Mouse (Mus musculus) heart, adult 2 months (tissue): ENCODE measurements around the gene 0610009B22Rik. TPM values are rescaled to one million over a fixed set of nuclear protein-coding genes. Genes with fewer than 3 reads are reported as not detected.
A peak's percentile ranks its signal among the peaks of the same experiment; 100 is the strongest.
"Not testable (repeated sequence)": the region's sequence is repeated elsewhere in the genome, so short reads cannot be mapped to it uniquely, and the experiment has no call there.

ENCODE experiments used
- DNase-seq, 2 experiments: peaks; one replicate each; pipeline ENCODE4 v3.0.0; 2021
- H3K27ac ChIP-seq: fragments of 200-600 bp; 2 replicates; pipeline ENCODE4 v1.8.1; 2022
- H3K27me3 ChIP-seq: fragments of 200-500 bp; 2 replicates; pipeline ENCODE4 v1.6.1; 2012; ENCODE audit warnings: mild to moderate bottlenecking, low read length, inconsistent platforms, mixed read lengths; ENCODE audit not compliant: control insufficient read depth, insufficient read depth
- H3K36me3 ChIP-seq: fragments of 200-500 bp; 2 replicates; pipeline ENCODE4 v1.6.1; 2012; ENCODE audit warnings: low read length, inconsistent platforms; ENCODE audit not compliant: control insufficient read depth, insufficient read depth
- H3K4me1 ChIP-seq: fragments of 200-500 bp; 2 replicates; pipeline ENCODE4 v1.6.1; 2011; ENCODE audit warnings: low read length; ENCODE audit not compliant: control insufficient read depth, insufficient read depth
- H3K4me3 ChIP-seq: fragments of 200-600 bp; 2 replicates; pipeline ENCODE4 v1.8.1; 2022
- H3K79me2 ChIP-seq: fragments of 200-500 bp; replicated peaks from 2 replicates; pipeline ENCODE4 v1.6.1; 2012; ENCODE audit warnings: mild to moderate bottlenecking, inconsistent platforms, low read length, moderate library complexity, mixed read lengths; ENCODE audit not compliant: control insufficient read depth, insufficient read depth
- H3K9ac ChIP-seq: fragments of 200-500 bp; 2 replicates; pipeline ENCODE4 v1.6.1; 2012; ENCODE audit warnings: low read depth, mild to moderate bottlenecking, control low read depth, inconsistent platforms, low read length, mixed read lengths
- CTCF ChIP-seq: fragments of 200-600 bp; IDR thresholded peaks from 2 replicates; pipeline ENCODE4 v1.8.1; 2022; ENCODE audit warnings: antibody characterized with exemption, mild to moderate bottlenecking, moderate library complexity
- EP300 ChIP-seq: fragments of 200-500 bp; IDR thresholded peaks from 2 replicates; pipeline ENCODE4 v1.6.1; 2011; ENCODE audit warnings: low read depth, low read length, control low read depth; ENCODE audit not compliant: insufficient read depth
- POLR2A ChIP-seq: fragments of 200-500 bp; IDR thresholded peaks from 2 replicates; pipeline ENCODE4 v1.6.1; 2011; ENCODE audit warnings: mild to moderate bottlenecking, low read depth, low read length, control low read depth; ENCODE audit not compliant: insufficient read depth
- WGBS: fragments of 180-500 bp; shearing (Covaris S2); methylation state at CpG from one replicate; pipeline ENCODE4 v1.1.7; 2018; 5-methylcytosine and 5-hydroxymethylcytosine counted together
- intact Hi-C: fragments of 180-260 bp; cut with DNase I; formaldehyde crosslinking; loops from one replicate; pipeline ENCODE4 v1.15.1; 2025
- long read RNA-seq: library from polyadenylated mRNA; stranded (forward); transcript quantifications from one replicate; pipeline ENCODE4 v2.0.0, GENCODE M21; 2021
- polyA plus RNA-seq: library from polyadenylated mRNA; depleted of rRNA; stranded (reverse); fragments of >200 nt; gene quantifications from 2 replicates; pipeline ENCODE4 v1.2.3, GENCODE M21; 2012; rRNA removed
- total RNA-seq, 2 experiments: library from RNA; stranded (reverse); gene quantifications; 2 replicates each; pipeline ENCODE4 v1.2.3; 2021

Gene 0610009B22Rik
- total RNA-seq (10 to 100 TPM; 41.7 to 42.3 TPM), polyA plus RNA-seq (25.1 and 40.7 TPM in 2 replicates)
- long read RNA-seq, transcript 0610009B22Rik-201 (2 exons, 813 nt) = major isoform, 59 of 61 reads
- long read RNA-seq, partial matches to known transcripts = 0 of 61 reads
- long read RNA-seq, other reads (novel, unspliced or antisense) = 2 of 61 reads

DNA sequence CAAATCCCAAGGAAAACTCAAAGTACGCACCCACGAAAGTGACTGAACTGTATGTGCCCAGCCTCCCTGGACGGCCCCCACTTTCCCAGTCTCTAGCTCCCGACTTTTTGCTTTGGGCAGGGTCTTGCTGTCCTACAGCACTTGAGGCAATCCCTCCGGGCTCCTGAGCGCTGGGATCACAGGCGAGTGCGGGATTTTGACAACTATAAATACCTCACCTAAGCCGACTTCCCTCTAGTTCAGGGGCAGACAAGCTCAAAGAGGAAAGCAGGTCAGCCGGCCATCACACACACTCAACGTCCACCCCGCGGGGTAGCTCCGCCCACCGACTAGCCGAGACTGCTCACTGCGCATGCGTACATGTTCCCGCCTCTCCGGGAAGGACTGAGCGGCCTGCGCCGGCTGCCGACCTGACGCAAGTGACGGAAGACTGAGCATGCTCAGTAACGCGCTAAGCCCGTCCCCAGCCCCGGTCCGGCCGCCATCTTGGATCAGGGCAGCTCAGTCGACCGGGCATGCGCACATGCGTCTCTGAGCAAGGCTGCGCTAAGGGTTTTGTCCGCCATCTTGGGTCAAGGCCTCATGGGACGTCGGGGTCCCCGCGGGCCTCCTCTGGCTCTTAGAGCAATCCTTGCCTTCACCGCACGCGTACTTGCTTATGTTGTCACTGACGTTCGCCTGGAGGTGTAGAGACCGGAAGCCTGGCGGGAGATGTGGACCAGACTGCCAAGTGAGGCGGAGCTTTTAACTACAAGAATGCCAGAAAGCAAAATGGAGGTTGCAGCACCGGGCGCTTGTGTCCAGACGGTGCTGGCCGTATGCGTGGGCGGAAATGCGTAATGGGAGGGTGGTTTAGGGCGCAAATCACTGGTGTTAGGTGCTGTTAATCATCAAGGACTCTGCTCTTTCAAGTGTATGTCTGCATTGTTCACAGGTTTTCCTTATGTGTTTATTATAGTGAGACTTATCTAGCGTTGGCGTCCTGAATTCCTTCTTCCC is at the start of gene 0610009B22Rik:
TSS of gene 0610009B22Rik (minus strand) at position 545 of the 999 bp plus-strand sequence.
- H3K79me2 ChIP-seq = no peaks in the 10 kb centered on the region
- WGBS = under 1% methylated on average over 60 of the region's 60 CpGs
- H3K27me3 ChIP-seq = no peaks in the 10 kb centered on the region
- no peaks in the 10 kb centered on the region for H3K36me3 ChIP-seq
- peak within 1 kb of the TSS; percentile 69 for H3K4me3 ChIP-seq
- peak within 1 kb of the TSS; percentile 82 for H3K9ac ChIP-seq
- no peak for TF ChIP-seq CTCF
- peak; percentile 96 for TF ChIP-seq POLR2A
- peak; percentile 52; the same call in 1 of the 2 replicates for TF ChIP-seq EP300
- H3K4me1 ChIP-seq = peaks cover 1% of the 10 kb centered on the region; the same call in 1 of the 2 replicates
- peak within 1 kb of the TSS; percentile 99 for H3K27ac ChIP-seq
- peak; percentile 99 to 100 for DNase-seq
- intact Hi-C loops = loop anchor here (10.0 kb wide), 1 partner anchor 404 kb away; the partner anchor contains the start of gene Col23a1

DNA sequence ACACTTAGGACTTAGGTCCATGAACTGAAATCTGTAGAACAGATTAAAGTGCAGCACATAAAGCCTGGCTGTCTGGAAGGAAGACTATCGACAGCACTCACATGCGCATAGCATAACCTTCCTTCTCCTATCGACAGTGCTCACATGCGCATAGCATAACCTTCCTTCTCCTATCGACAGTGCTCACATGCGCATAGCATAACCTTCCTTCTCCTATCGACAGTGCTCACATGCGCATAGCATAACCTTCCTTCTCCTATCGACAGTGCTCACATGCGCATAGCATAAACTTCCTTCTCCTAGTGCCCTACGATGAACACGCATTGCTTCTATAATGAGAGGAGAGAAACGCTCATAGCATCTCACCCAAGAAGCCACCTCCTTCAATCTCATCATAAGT is 45.5 kb upstream of the 0610009B22Rik start:
- intact Hi-C loops, H3K9ac ChIP-seq, H3K79me2 ChIP-seq, H3K4me1 ChIP-seq, DNase-seq, H3K27ac ChIP-seq, H3K4me3 ChIP-seq, H3K36me3 ChIP-seq, H3K27me3 ChIP-seq: not testable (repeated sequence)
- 95% methylated on average over 13 of the region's 13 CpGs for WGBS

DNA sequence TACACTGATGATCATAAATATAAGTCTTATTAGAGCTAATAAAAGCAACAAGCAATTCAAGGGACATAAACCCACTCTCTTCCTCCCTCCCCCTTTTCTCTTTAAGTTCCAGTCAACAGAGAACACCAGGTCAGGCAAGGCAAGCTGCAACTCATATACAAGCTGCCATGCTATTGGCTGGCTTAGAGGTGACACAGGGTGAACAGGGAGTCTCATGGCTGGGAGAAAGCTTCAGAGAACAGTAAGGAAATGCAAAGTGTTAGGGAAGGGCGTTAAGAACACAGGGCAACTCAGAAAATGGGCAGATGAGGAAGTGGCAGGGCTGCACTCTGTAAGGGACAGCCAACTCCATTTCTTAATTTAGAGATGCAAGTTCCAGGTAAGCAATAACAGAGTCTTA is 44.2 kb upstream of the 0610009B22Rik start:
- Histone ChIP-seq H3K27ac (no peak overlapping the region), H3K4me1 (no peaks in the 10 kb centered on the region), H3K79me2 (no peaks in the 10 kb centered on the region), H3K27me3 (no peaks in the 10 kb centered on the region), H3K9ac (no peak overlapping the region), H3K36me3 (peaks cover 5% of the 10 kb centered on the region), H3K4me3 (no peak overlapping the region)
- intact Hi-C loops = no loop called here
- WGBS = 81% methylated on average over 1 of the region's 1 CpGs
- TF ChIP-seq CTCF (no peak), EP300 (no peak), POLR2A (no peak)
- DNase-seq = no peak

DNA sequence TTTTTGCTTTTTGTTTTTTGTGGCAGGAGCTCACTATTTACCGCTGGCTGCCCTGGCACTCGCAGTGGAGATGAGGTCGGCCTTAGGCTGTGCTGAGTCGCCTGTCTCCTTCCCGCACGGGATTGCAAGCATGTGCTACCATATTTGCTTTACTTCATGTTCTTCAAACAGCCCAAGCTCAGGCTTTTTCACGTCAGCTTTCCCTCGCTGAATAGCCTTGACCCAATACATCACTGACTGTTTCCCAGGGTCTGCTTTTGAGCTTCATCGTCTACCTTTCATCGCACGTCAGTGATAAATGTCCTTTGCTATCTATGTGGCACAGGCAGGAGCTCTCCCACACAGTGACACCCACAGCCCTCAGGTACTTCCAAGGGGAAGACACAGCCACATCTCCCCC is 32.4 kb upstream of the 0610009B22Rik start:
- Histone ChIP-seq H3K36me3 (no peaks in the 10 kb centered on the region), H3K4me3 (no peak overlapping the region), H3K4me1 (no peaks in the 10 kb centered on the region), H3K9ac (no peak overlapping the region), H3K27ac (no peak overlapping the region), H3K27me3 (no peaks in the 10 kb centered on the region), H3K79me2 (no peaks in the 10 kb centered on the region)
- no peak for DNase-seq
- 92% methylated on average over 11 of the region's 11 CpGs for WGBS
- TF ChIP-seq CTCF (no peak), EP300 (no peak), POLR2A (no peak)
- intact Hi-C loops = no loop called here

DNA sequence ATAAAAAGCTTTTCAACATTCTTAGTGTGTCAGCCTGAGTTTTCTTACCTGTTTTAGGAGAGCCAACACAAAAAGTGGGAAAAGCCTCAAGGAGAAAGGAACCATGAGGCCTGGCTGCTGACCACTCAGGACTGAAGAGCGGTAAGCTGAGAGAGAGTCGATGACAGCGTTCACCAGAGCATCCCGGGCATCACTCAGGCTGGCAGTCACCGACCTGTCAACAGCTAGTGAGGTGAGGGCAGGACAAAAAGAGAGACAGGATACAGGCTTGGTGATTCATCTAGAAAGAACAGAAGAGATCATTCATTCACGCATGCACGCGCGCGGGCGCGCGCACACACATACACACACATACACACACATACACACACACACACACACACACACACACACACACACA is 18.4 kb upstream of the 0610009B22Rik start:
- no peak for DNase-seq
- no peak overlapping the region for H3K4me3 ChIP-seq
- no peak overlapping the region for H3K9ac ChIP-seq
- H3K79me2 ChIP-seq = no peaks in the 10 kb centered on the region
- H3K27me3 ChIP-seq = no peaks in the 10 kb centered on the region
- intact Hi-C loops = no loop called here
- H3K36me3 ChIP-seq = peaks cover 2% of the 10 kb centered on the region
- H3K4me1 ChIP-seq = no peaks in the 10 kb centered on the region
- no peak overlapping the region for H3K27ac ChIP-seq
- 79% methylated on average over 11 of the region's 13 CpGs for WGBS
- no peak for TF ChIP-seq POLR2A
- TF ChIP-seq EP300 = no peak
- TF ChIP-seq CTCF = no peak

DNA sequence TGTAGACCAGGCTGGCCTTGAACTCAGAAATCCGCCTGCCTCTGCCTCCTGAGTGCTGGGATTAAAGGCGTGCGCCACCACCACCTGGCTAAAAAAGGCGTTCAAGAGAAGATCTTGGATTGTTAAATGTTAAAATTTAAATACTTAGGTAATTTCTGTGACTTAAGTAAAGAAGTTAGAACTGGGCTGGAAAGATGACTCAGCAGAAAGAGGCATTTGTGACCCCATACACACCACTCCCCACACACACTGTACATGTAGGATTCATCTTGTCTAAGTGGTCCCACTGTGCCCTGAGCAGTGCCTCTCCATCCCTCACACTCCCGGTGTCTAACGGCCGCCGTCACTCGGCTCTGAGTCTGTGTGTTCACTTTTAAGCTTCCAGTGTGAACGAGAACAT is 17.8 kb upstream of the 0610009B22Rik start:
- no peaks in the 10 kb centered on the region for H3K27me3 ChIP-seq
- no peaks in the 10 kb centered on the region for H3K4me1 ChIP-seq
- no peaks in the 10 kb centered on the region for H3K79me2 ChIP-seq
- H3K9ac ChIP-seq = no peak overlapping the region
- no peaks in the 10 kb centered on the region for H3K36me3 ChIP-seq
- WGBS = 94% methylated on average over 10 of the region's 10 CpGs
- H3K27ac ChIP-seq = no peak overlapping the region
- intact Hi-C loops = no loop called here
- DNase-seq = no peak
- TF ChIP-seq EP300 (no peak), POLR2A (no peak), CTCF (no peak)
- H3K4me3 ChIP-seq = no peak overlapping the region
